Mouse (Mus musculus): ENCODE measurements around the gene Mt2.

GRCm38 (mm10) chr8:94204043-94204442 is 31.6 kb downstream of the Mt2 start:
- TF ChIP-seq EP300 (IDR thresholded peaks at IDR 0.05; ENCODE audit: low read depth), result no peak
- TF ChIP-seq CTCF (IDR thresholded peaks at IDR 0.05; ENCODE audit: low read depth), result no peak
